Mouse (Mus musculus) embryonic fibroblast, embryonic 13.5 days (primary cell): Measurements from ENCODE around the gene Sec16a.

ENCODE experiments used
- CTCF ChIP-seq: IDR thresholded peaks from 2 replicates; pipeline ENCODE4 v1.5.1; 2011; ENCODE audit warnings: mild to moderate bottlenecking, control low read depth, low read length, moderate library complexity, borderline replicate concordance; ENCODE audit not compliant: insufficient read depth
- POLR2A ChIP-seq: IDR thresholded peaks from 2 replicates; pipeline ENCODE4 v1.6.1; 2011; ENCODE audit warnings: low read depth, mild to moderate bottlenecking, control low read depth, low read length, moderate library complexity

DNA sequence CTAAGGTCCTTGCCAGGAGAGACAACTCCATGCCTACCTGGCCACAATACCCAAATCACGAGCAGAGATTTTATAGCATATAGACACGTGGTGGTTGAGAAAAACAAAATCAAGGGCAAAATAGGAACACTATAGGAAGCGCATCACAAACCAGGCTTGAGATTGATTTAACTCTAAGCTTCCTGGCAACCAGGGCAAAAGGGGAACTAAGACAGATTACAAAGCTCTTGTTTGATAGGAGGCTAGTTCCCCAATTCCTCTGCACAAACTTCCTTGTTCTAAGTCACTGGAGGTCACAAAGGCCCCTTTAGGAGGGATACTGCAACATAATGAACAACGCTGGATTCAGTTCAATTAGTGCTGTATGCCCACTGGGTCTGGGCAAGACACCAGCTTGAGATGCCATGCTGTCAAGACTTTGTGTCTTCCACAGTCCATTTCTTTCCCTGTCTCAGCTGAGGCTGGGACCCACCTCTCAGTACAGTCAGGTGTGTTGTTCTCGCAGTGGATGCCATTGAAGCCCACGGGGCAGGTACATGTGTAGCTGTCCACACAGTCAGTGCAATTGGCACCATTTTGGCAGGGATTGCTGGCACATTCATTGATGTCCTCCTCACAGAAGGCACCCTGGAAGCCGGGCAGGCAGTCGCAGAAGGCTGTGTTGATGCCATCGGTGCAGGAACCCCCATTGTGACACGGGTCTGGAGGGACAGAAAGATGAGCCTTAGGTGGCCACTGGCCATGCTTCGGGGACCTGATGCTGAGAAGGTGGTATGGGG lies 27.5 kb upstream of the Sec16a start:
- TF ChIP-seq CTCF = no peak
- no peak for TF ChIP-seq POLR2A
